Mouse (Mus musculus): ENCODE data around the gene Agap3. TPM values are rescaled to one million over a fixed set of nuclear protein-coding genes. Genes with fewer than 3 reads are reported as not detected.
A peak's percentile ranks its signal among the peaks of the same experiment; 100 is the strongest.

Gene Agap3
- polyA plus RNA-seq, 1 experiment from 2014 or later: 25.6 TPM

DNA sequence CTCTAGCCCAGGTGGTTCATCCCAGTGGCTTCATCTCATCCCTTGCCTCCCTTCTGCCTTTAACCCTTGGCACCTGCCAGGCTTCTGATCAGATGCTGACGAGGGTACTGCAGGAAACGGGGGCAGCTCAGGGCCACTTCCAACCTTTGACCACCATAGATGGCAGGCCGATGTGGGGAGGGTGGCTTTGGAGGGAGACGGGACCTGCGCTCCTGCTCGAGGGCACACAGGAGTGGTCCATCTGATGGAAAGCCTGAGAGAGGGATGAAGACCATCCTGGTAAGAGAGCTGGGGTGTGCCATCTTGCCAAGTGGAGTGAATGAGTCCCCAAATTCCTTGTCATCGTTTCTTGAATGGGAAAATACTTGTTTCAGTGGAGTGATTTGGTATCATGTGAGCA is 8.8 kb upstream of the Agap3 start:
- no peak overlapping the region for H3K27ac ChIP-seq (ENCODE audit: low read length)
- H3K4me1 ChIP-seq (ENCODE audit: control insufficient read depth, insufficient read depth, low read length): peaks cover 15% of the 10 kb centered on the region
- ATAC-seq (ENCODE audit: insufficient number of reproducible peaks, insufficient read depth, low FRiP score, low read depth): no peak
- peaks cover 39% of the 10 kb centered on the region for H3K36me3 ChIP-seq (ENCODE audit: control insufficient read depth, insufficient read depth, low read length)
- H3K27me3 ChIP-seq (ENCODE audit: control insufficient read depth, insufficient read depth, low read length): no peaks in the 10 kb centered on the region
- H3K9ac ChIP-seq (replicated peaks; ENCODE audit: low read depth, low read length): no peak overlapping the region
- H3K4me2 ChIP-seq (replicated peaks; ENCODE audit: low read depth, low read length): no peak overlapping the region
- H3K9me3 ChIP-seq (ENCODE audit: control insufficient read depth, low read depth, low read length): no peaks in the 10 kb centered on the region
- 92% methylated on average over 7 of the region's 7 CpGs for WGBS
- no peak overlapping the region for H3K4me3 ChIP-seq (ENCODE audit: low read depth, low read length)

DNA sequence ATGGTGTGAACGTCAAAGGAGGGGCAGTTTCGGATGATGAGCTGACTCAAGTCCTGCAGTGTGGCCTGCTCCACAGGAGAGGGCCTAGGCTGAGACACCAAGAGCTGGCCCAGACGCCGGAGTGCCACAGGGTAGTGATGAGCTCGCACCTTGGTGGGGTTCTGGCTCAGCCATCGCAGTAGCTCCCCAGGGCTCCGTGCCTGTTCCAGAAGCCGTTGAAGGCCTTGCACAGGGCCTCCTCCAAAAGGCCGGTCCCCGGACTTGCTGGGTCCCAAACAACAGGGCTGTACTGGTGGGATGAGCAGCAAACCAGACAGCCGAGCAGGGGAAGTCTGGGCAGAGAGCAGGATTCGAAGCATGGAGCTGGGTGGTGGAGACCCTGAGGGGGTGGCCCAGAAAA is 8.1 kb upstream of the Agap3 start:
- Histone ChIP-seq H3K36me3 (ENCODE audit: control insufficient read depth, insufficient read depth, low read length) (peaks cover 36% of the 10 kb centered on the region), H3K27ac (ENCODE audit: low read length) (no peak overlapping the region)

DNA sequence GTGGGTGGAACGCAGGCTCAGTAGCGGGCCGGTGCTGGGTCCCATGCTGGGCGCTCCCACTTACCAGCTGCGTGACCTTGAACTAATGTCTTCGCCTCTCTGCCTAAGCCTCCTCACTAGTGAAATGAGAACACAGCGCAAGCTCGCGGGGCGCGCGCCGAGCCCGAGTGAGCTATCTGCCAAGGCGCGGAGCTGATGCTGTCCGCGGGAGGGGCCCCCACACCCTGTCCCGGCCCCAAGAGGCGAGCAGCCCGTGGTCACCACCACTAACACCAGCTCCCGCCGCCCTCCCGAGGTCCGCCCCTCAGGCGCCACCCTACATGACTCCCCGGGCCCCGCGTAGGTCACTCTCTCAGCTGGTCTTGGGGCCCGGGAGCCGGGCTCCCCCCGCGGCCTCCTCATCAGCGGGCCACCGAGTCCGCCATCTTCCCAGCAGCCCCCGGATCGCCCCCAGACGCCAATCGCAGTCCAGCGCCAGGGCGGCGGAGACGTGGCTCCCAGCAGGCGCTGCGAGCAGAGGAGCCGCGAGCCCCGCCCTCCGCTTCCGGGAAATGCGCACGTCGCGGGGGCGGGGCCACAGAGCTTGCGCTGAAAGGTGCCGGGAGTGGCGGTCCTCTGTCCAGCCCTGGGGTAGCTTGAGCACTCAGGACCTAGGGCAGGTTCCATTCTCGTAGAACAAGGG is 7.1 kb upstream of the Agap3 start, which contains the start of gene Fastk:
TSS of gene Fastk (minus strand) at position 542 of the 682 bp plus-strand sequence.
- Histone ChIP-seq H3K9ac (replicated peaks; ENCODE audit: low read depth, low read length) (peak within 1 kb of the TSS; percentile 84), H3K27me3 (ENCODE audit: control insufficient read depth, insufficient read depth, low read length) (no peaks in the 10 kb centered on the region), H3K36me3 (ENCODE audit: control insufficient read depth, insufficient read depth, low read length) (peaks cover 27% of the 10 kb centered on the region), H3K4me3 (ENCODE audit: low read depth, low read length) (peak within 1 kb of the TSS; percentile 81), H3K27ac (ENCODE audit: low read length) (peak within 1 kb of the TSS; percentile 84), H3K4me2 (replicated peaks; ENCODE audit: low read depth, low read length) (peak within 1 kb of the TSS; percentile 93), H3K9me3 (ENCODE audit: control insufficient read depth, low read depth, low read length) (no peaks in the 10 kb centered on the region), H3K4me1 (ENCODE audit: control insufficient read depth, insufficient read depth, low read length) (peaks cover 16% of the 10 kb centered on the region)
- peak; percentile 87 for ATAC-seq (ENCODE audit: insufficient number of reproducible peaks, insufficient read depth, low FRiP score, low read depth)
- WGBS: under 1% methylated on average over 60 of the region's 60 CpGs

More for the DNA sequence above, 8.1 kb upstream of the Agap3 start:
- ATAC-seq (ENCODE audit: insufficient number of reproducible peaks, insufficient read depth, low FRiP score, low read depth): no peak
- peak overlapping the region; percentile 84 for H3K9ac ChIP-seq (replicated peaks; ENCODE audit: low read depth, low read length)
- H3K4me2 ChIP-seq (replicated peaks; ENCODE audit: low read depth, low read length): peak overlapping the region; percentile 93
- no peaks in the 10 kb centered on the region for H3K9me3 ChIP-seq (ENCODE audit: control insufficient read depth, low read depth, low read length)
- peak overlapping the region; percentile 81 for H3K4me3 ChIP-seq (ENCODE audit: low read depth, low read length)
- WGBS: 84% methylated on average over 12 of the region's 12 CpGs
- H3K27me3 ChIP-seq (ENCODE audit: control insufficient read depth, insufficient read depth, low read length): no peaks in the 10 kb centered on the region
- H3K4me1 ChIP-seq (ENCODE audit: control insufficient read depth, insufficient read depth, low read length): peaks cover 16% of the 10 kb centered on the region

DNA sequence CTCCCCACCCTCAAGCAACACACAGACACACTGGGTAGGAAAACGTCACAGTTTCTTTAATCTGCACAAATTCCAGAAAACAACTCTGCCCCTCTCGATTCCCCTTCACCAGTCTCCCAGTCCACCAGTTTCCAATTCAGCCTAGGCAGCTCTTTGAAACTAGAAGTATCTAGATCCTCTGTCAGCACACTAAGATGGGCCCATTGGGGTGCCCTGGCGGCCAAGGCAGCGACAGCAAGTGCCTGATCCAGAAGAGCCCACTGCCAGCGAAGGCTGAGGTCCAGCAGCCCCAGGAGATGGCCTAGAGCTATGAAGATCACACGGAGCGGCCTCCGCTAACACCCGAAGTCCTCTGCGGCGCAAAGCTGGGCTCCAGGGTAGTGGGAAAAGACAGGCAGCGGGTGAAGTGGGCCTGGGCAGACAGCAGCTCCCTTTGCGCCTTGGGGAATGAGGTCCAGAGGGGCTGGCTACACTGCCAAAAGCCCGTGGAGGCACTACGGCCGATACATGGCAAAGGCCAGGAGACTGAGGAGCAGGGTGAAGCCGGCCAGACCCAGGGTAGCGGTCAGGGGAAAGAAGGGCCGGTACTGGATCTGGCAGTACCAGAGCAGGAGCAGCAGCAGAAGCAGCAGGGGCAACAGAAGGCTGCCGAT is 6.4 kb upstream of the Agap3 start:
- WGBS: 52% methylated on average over 20 of the region's 20 CpGs
- H3K27me3 ChIP-seq (ENCODE audit: control insufficient read depth, insufficient read depth, low read length): no peaks in the 10 kb centered on the region
- peaks cover 16% of the 10 kb centered on the region for H3K4me1 ChIP-seq (ENCODE audit: control insufficient read depth, insufficient read depth, low read length)
- H3K27ac ChIP-seq (ENCODE audit: low read length): peak overlapping the region; percentile 84
- ATAC-seq (ENCODE audit: insufficient number of reproducible peaks, insufficient read depth, low FRiP score, low read depth): peak; percentile 0; the same call in 1 of the 2 replicates
- H3K9ac ChIP-seq (replicated peaks; ENCODE audit: low read depth, low read length): peak overlapping the region; percentile 84; the same call in 1 of the 2 replicates
- peak overlapping the region; percentile 93 for H3K4me2 ChIP-seq (replicated peaks; ENCODE audit: low read depth, low read length)
- peaks cover 21% of the 10 kb centered on the region for H3K36me3 ChIP-seq (ENCODE audit: control insufficient read depth, insufficient read depth, low read length)
- H3K4me3 ChIP-seq (ENCODE audit: low read depth, low read length): peak overlapping the region; percentile 81
- H3K9me3 ChIP-seq (ENCODE audit: control insufficient read depth, low read depth, low read length): no peaks in the 10 kb centered on the region

DNA sequence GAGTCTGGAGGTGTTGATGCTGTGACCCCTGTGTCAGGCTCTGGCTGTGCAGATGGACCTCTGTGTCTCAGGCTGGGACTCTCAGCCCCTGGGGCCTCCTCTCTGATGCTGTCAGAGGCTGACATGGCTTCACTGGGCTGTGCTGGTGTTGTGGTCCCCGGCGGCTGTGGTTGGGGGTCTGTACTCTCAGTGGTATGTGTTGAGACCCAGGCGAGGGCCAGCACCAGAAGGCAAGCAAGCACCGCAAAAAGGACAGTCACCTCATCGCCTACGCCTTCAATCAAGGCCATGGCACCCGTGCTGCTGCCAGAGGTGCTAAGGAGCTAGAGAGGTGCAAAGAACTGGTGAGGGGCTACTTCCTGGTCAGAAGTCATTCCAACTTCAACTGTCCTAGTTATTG is 5.3 kb upstream of the Agap3 start:
- H3K27ac ChIP-seq (ENCODE audit: low read length): no peak overlapping the region
- H3K36me3 ChIP-seq (ENCODE audit: control insufficient read depth, insufficient read depth, low read length): peaks cover 11% of the 10 kb centered on the region
- no peaks in the 10 kb centered on the region for H3K9me3 ChIP-seq (ENCODE audit: control insufficient read depth, low read depth, low read length)
- H3K9ac ChIP-seq (replicated peaks; ENCODE audit: low read depth, low read length): no peak overlapping the region
- 0 out of 2 replicates have a peak overlapping the region, but pooled peaks have one; percentile 78 for H3K4me2 ChIP-seq (replicated peaks; ENCODE audit: low read depth, low read length)
- WGBS: 85% methylated on average over 7 of the region's 7 CpGs
- ATAC-seq (ENCODE audit: insufficient number of reproducible peaks, insufficient read depth, low FRiP score, low read depth): no peak
- H3K4me3 ChIP-seq (ENCODE audit: low read depth, low read length): no peak overlapping the region
- H3K4me1 ChIP-seq (ENCODE audit: control insufficient read depth, insufficient read depth, low read length): peaks cover 22% of the 10 kb centered on the region
- no peaks in the 10 kb centered on the region for H3K27me3 ChIP-seq (ENCODE audit: control insufficient read depth, insufficient read depth, low read length)

DNA sequence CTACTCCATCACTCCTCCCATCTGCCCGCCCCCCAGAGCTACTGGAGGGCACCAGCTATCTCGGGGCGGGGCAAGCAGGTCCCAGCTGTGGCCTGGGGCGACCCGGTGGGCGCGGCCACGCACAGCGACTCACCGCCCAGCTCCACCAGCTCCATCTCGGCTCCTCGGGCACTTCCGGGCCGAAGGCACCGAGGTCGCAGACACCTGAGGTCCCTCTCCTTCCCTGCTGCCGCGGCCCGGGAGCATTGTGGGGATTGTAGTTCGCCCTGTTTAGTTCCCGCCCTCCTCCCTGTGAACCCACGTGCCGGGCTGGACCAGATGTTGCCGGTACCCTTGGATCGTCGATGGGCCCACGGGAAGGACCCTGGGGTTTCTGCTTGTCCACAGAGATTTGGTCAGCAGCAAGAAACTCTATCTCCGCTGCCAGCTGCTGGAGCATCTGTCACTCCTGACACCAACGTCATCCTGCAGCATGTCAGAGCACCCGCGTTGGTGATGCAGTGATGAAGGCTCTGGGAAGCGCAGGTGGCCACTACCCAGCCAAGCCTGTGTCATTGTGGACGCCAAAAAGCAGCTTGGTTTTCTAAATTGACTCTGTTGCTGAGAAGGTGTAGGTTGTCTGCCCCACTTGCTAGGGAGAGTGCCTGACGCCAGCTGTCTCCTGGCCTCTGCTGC is 4.2 kb upstream of the Agap3 start, which contains the start of gene Tmub1:
TSS of gene Tmub1 (minus strand) at position 231 of the 675 bp plus-strand sequence.
- WGBS: 3% methylated on average over 34 of the region's 34 CpGs
- peak; percentile 62 for ATAC-seq (ENCODE audit: insufficient number of reproducible peaks, insufficient read depth, low FRiP score, low read depth)
- peak within 1 kb of the TSS; percentile 38 for H3K9ac ChIP-seq (replicated peaks; ENCODE audit: low read depth, low read length)
- no peaks in the 10 kb centered on the region for H3K27me3 ChIP-seq (ENCODE audit: control insufficient read depth, insufficient read depth, low read length)
- peak within 1 kb of the TSS; percentile 78 for H3K4me2 ChIP-seq (replicated peaks; ENCODE audit: low read depth, low read length)
- H3K4me1 ChIP-seq (ENCODE audit: control insufficient read depth, insufficient read depth, low read length): peaks cover 22% of the 10 kb centered on the region
- H3K4me3 ChIP-seq (ENCODE audit: low read depth, low read length): peak within 1 kb of the TSS; percentile 70
- peaks cover 5% of the 10 kb centered on the region for H3K36me3 ChIP-seq (ENCODE audit: control insufficient read depth, insufficient read depth, low read length)
- no peaks in the 10 kb centered on the region for H3K9me3 ChIP-seq (ENCODE audit: control insufficient read depth, low read depth, low read length)
- H3K27ac ChIP-seq (ENCODE audit: low read length): 0 out of 2 replicates have a peak within 1 kb of the TSS, but pooled peaks have one; percentile 16

DNA sequence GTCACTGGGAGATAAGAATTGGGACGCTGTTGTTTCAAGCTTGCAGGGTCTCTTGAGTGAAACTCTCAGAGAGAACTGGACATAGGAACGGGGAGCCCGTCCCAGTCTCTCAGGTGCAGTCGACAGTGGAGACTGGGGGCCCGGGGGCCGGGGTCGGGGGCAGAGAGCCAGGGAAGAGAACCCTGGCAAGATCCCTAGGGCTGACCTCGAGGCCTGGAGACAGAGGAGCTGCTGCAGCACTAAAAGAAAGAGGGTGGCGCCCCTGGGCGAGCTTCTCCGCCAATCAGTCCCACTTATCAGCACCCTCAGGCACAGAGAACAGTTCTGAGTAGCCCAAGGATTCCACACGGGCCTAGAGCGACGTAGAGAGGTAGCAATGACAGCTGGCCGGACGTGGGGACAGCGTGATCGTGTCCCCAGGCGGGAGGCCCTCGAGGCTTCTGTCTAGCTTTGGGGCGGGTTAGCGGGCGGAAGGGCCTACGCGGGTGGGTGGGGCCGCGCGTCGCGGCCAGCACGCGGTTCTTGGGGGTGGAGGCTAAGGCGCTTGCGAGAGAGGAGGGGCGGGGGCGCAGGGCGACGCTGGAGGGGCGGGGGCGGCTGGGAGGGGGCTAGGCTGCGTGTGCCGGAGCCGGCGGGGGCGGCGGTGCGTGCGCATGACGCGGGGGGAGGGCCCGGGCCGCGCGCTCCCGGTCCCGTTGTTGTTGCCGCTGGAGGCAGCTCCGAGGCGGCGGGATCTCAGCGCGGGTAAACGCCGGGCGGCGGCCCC is 530 bp upstream of the Agap3 start:
- Histone ChIP-seq H3K4me1 (ENCODE audit: control insufficient read depth, insufficient read depth, low read length) (peaks cover 48% of the 10 kb centered on the region), H3K27me3 (ENCODE audit: control insufficient read depth, insufficient read depth, low read length) (no peaks in the 10 kb centered on the region), H3K9ac (replicated peaks; ENCODE audit: low read depth, low read length) (peak overlapping the region; percentile 96), H3K9me3 (ENCODE audit: control insufficient read depth, low read depth, low read length) (no peaks in the 10 kb centered on the region), H3K27ac (ENCODE audit: low read length) (peak overlapping the region; percentile 89), H3K36me3 (ENCODE audit: control insufficient read depth, insufficient read depth, low read length) (no peaks in the 10 kb centered on the region), H3K4me2 (replicated peaks; ENCODE audit: low read depth, low read length) (peak overlapping the region; percentile 88), H3K4me3 (ENCODE audit: low read depth, low read length) (peak overlapping the region; percentile 87)
- peak; percentile 81 for ATAC-seq (ENCODE audit: insufficient number of reproducible peaks, insufficient read depth, low FRiP score, low read depth)
- 1% methylated on average over 58 of the region's 66 CpGs for WGBS

All from stomach, embryonic 14.5 days (tissue).